Mouse (Mus musculus) B cell, adult 67 days (primary cell): ENCODE measurements around the gene Efhd2. TPM values are rescaled to one million over a fixed set of nuclear protein-coding genes. Genes with fewer than 3 reads are reported as not detected.

Source experiments
- total RNA-seq, 2 experiments: library from RNA; stranded (reverse); gene quantifications; 4 replicates each; pipeline ENCODE4 v1.2.4; 2023

Gene Efhd2
- 10 to 100 TPM; 30.2 to 31.4 TPM for total RNA-seq

GRCm38 (mm10) chr4:141874601-141875460, at the start of gene Efhd2:
TSS of gene Efhd2 (minus strand) at chr4:141874920.

DNA sequence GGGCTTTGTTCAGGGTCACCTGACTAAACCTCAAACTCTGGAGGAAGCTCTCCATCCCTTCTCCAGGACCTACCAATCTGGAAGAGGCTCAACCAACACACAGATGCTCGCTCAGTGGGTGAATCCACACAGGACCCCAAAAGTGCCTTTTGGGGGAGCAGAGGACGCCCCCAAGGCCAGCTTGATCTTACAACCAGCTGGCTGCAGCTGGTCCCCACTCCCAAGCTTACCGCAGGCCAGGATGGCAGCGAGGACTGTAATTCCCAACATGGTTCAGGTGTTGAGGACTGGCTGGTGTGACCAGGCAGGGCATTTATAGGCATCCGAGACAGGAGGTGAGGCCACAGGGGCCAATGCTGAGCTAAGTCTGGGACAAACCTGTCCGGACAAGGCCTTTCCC, 28.7 kb downstream of the Efhd2 start, which contains the start of gene Ctrc:
TSS of gene Ctrc (minus strand) at position 361 of the 400 bp plus-strand sequence.

DNA sequence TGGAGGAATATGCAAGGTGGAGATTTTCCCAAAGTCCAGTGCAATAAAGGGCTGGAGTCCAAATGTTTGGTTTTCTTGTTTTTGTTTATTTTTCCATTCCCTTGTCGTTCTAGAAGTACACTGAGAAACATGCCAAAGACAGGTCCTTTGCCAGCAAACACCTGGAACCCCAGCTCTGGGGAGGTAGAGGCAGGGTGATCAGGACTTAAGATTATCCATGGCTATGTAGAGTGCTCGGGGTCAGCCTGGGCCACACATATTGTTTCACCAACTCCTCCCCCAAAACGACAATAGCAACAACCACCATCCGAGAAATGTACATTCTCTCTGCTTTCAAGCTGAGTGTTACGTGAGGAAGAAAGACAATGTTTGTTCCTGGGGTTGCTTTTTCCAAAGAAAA, 48.7 kb downstream of the Efhd2 start, which contains the start of gene Cela2a:
TSS of gene Cela2a (minus strand) at position 101 of the 400 bp plus-strand sequence.

Other genes with a start within 250 kb of the Efhd2 start
- 10 to 100 TPM; 33.5 to 34.3 TPM for gene Plekhm2, start 210.0 kb downstream of the Efhd2 start, total RNA-seq
- gene Rsc1a1, start 189.3 kb downstream of the Efhd2 start, total RNA-seq, result 1 to 10 TPM in 1 of 2 experiments, not detected in 1; 2.9 TPM
- 10 to 100 TPM; 51.1 to 52.2 TPM for gene Ddi2, start 151.5 kb downstream of the Efhd2 start, total RNA-seq
- gene Agmat, start 128.2 kb downstream of the Efhd2 start, total RNA-seq, result not detected
- gene Dnajc16, start 84.0 kb downstream of the Efhd2 start, total RNA-seq, result 10 to 100 TPM; 14.6 to 17.2 TPM
- gene Casp9, start 81.3 kb downstream of the Efhd2 start, total RNA-seq, result 10 to 100 TPM; 25.4 to 28.3 TPM
- not detected for gene Cela2a, start 48.8 kb downstream of the Efhd2 start, total RNA-seq
- gene Ctrc, start 28.6 kb downstream of the Efhd2 start, total RNA-seq, result not detected
- not detected for gene Fhad1, start 140.2 kb upstream of the Efhd2 start, total RNA-seq
- gene Tmem51, start 209.4 kb upstream of the Efhd2 start, total RNA-seq, result under 1 TPM; 0.38 to 0.39 TPM